In the genomic region with DNA sequence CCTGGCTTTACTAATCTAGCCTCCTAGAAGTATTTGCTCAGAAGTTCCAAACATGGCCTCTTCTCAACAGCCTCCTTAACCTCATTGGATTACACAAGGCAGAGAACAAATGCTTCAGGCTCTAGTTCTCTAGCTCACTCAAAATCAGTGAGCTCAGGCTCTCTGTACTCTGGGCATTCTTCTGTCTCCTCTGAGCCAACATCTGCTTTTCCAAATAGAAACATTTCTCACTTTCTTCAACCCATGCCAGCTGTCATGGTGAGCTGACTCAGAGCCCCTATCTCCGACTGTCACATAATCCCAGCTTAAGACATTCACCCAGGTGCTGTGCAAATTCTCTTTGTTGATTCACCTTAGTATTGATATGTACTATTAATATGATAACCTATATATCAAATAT, we compare ENCODE assay signal across 18 mouse cellular contexts.
"Had no signal": no experiment of that assay in that cellular context is flagged by ENCODE, and none has a peak within 500 bp of the region (broad histone marks: within the 10 kb centered on the region; RNA-seq: fewer than 3 reads in every experiment).

No protein-coding gene starts in this region.

- H3K9me3 ChIP-seq: liver, embryonic 15.5 days; lung, embryonic 15.5 days; midbrain, embryonic 10.5 days; midbrain, embryonic 12.5 days; neural tube, embryonic 13.5 days; neural tube, embryonic 15.5 days; stomach, embryonic 15.5 days had no signal

- H3K27me3 ChIP-seq: liver, embryonic 15.5 days; lung, embryonic 15.5 days; neural tube, embryonic 13.5 days; neural tube, embryonic 15.5 days; stomach, embryonic 15.5 days had no signal

- H3K4me2 ChIP-seq: liver, embryonic 15.5 days; lung, embryonic 15.5 days; midbrain, embryonic 12.5 days; neural tube, embryonic 13.5 days; neural tube, embryonic 15.5 days; stomach, embryonic 15.5 days had no signal

- ATAC-seq: liver, postnatal 0 days; lung, postnatal 0 days had no signal

- H3K9ac ChIP-seq: liver, embryonic 15.5 days; liver, postnatal 0 days; lung, embryonic 15.5 days; midbrain, embryonic 12.5 days; neural tube, embryonic 13.5 days; neural tube, embryonic 15.5 days; stomach, embryonic 15.5 days had no signal

- DNase-seq: liver, postnatal 0 days; lung, adult 2 months; lung, postnatal 14 days; lung, postnatal 36 days; midbrain, embryonic 14.5 days; right cerebral cortex, postnatal 14 days; thymus, adult 2 months; thymus, postnatal 36 days had no signal

- H3K4me1 ChIP-seq: liver, embryonic 15.5 days; lung, embryonic 15.5 days; stomach, embryonic 15.5 days had no signal

- H3K36me3 ChIP-seq: liver, embryonic 15.5 days; midbrain, embryonic 12.5 days; neural tube, embryonic 13.5 days; neural tube, embryonic 15.5 days; stomach, embryonic 15.5 days had no signal

- H3K4me3 ChIP-seq: liver, embryonic 15.5 days; lung, embryonic 15.5 days; midbrain, embryonic 10.5 days; midbrain, embryonic 12.5 days; neural tube, embryonic 13.5 days; neural tube, embryonic 15.5 days; stomach, embryonic 15.5 days had no signal

- H3K27ac ChIP-seq: liver, embryonic 15.5 days; lung, embryonic 15.5 days; macrophage; midbrain, embryonic 10.5 days; midbrain, embryonic 12.5 days; neural tube, embryonic 13.5 days; neural tube, embryonic 15.5 days; stomach, embryonic 15.5 days; stomach, postnatal 0 days had no signal
